Mouse (Mus musculus): Measurements from ENCODE around the gene Trim61. TPM values are rescaled to one million over a fixed set of nuclear protein-coding genes. Genes with fewer than 3 reads are reported as not detected.

Gene Trim61
- polyA plus RNA-seq (2012; rRNA removed): not detected in 2 replicates

DNA sequence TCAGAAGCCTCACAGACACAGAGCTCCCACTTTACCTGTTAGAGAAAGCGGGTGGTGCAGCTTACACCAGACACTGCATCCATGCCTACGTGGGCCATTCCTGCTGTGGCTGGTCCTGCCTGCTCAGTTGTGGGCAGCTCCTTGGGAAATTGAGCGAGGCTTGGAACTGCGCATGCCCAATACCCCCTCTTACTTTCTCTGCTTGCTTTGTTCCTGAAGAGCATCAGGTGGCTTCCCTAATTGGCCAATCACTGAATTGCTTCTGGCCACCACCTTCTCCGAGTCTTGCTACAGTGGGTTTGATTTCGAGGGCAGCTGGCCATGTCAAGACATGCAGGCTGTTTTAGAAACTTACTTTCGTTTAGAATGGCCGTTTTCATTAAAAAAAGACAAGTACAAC is at the start of gene Trim61, which contains the start of gene Trim60:
Trim61 (minus strand) TSS at position 101 of the 400 bp plus-strand sequence.
Trim60 (minus strand) TSS at position 162 of the 400 bp plus-strand sequence.
- no peak for DNase-seq (ENCODE audit: low read depth, low spot score)
- 90% methylated on average over 8 of the region's 8 CpGs for WGBS

GRCm38 (mm10) chr8:65067694-65068472 is 49.6 kb upstream of the Trim61 start:
- no peak for DNase-seq (ENCODE audit: low read depth, low spot score)
- 24% methylated on average over 10 of the region's 10 CpGs for WGBS

- 89% methylated on average over 4 of the region's 4 CpGs for WGBS
Measured at GRCm38 (mm10) chr8:65067031-65067430, 48.7 kb upstream of the Trim61 start.

DNA sequence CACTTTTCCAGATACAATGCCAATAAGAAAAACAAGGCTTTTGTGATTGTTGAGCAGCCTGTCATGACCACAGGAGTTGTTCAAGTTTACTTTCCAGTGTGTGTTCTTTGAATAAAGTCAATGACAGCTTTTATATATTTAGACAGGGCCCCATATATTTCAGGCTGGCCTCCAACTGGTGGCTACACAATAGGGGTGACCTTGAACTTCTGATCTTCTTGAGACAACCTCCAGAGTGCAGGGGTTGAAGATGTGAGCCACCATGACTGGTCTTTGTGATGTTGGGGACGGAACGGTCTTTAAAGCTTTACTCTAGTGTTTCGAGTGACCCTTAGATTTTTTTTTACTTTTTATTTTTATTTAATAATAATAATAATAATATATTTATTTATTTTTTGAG is 47.3 kb upstream of the Trim61 start:
- WGBS: 97% methylated on average over 3 of the region's 3 CpGs
- DNase-seq (ENCODE audit: low read depth, low spot score): no peak

More at GRCm38 (mm10) chr8:65067031-65067430, 48.7 kb upstream of the Trim61 start:
- DNase-seq (ENCODE audit: low read depth, low spot score): no peak

DNA sequence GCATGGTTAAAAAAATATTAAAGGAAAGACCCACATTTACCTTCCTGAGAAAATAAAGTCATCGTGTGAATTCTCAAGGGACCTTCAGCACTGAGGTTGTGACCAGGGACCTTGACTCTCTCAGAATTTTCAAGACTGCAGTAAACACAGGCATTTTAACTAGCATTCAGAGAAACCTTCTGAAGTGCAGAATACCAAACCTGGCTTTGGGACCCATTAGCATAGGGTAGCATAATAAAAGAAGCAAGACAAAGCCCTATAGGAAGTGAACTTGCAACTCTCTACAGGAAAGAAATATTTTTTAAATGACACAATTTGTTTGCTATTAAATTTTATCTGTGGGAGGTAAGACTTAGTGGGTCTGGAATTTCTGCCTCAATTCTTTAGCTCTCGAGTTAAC is 45.7 kb upstream of the Trim61 start:
- WGBS: 51% methylated on average over 2 of the region's 2 CpGs
- DNase-seq (ENCODE audit: low read depth, low spot score): no peak

- WGBS: 60% methylated on average over 4 of the region's 4 CpGs
- no peak for DNase-seq (ENCODE audit: low read depth, low spot score)
Measured at GRCm38 (mm10) chr8:65062195-65062594, 43.9 kb upstream of the Trim61 start.

DNA sequence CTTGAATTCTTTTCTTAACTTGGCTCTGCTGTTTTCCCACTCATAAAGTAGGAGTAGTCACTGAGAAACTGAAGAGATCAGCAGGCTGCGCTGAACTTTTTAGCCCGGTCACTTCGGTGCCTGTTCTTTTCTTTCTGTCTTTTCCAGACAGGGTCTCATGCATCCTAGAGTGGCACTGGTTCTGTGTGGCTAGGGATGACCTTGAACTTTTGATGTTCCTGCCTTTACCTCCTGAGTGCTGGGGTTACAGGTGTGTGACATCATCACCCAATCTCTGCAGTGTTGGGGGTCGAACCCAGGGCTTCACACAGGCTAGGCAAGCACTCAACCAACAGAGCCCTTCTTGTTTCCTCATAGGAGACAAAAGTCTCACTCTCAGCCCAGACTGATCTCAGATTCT is 38.4 kb upstream of the Trim61 start:
- WGBS: 86% methylated on average over 4 of the region's 4 CpGs

GRCm38 (mm10) chr8:65053968-65054367 is 35.6 kb upstream of the Trim61 start:
- WGBS: 59% methylated on average over 5 of the region's 5 CpGs

More for the DNA sequence above, 38.4 kb upstream of the Trim61 start:
- no peak for DNase-seq (ENCODE audit: low read depth, low spot score)

GRCm38 (mm10) chr8:65053554-65053953 is 35.2 kb upstream of the Trim61 start:
- 83% methylated on average over 3 of the region's 3 CpGs for WGBS
- no peak for DNase-seq (ENCODE audit: low read depth, low spot score)

More at GRCm38 (mm10) chr8:65053968-65054367, 35.6 kb upstream of the Trim61 start:
- no peak for DNase-seq (ENCODE audit: low read depth, low spot score)

GRCm38 (mm10) chr8:65047801-65048200 is 29.5 kb upstream of the Trim61 start:
- no peak for DNase-seq (ENCODE audit: low read depth, low spot score)
- 78% methylated on average over 4 of the region's 4 CpGs for WGBS

GRCm38 (mm10) chr8:65047193-65047592 is 28.9 kb upstream of the Trim61 start:
- no peak for DNase-seq (ENCODE audit: low read depth, low spot score)
- 80% methylated on average over 4 of the region's 4 CpGs for WGBS

DNA sequence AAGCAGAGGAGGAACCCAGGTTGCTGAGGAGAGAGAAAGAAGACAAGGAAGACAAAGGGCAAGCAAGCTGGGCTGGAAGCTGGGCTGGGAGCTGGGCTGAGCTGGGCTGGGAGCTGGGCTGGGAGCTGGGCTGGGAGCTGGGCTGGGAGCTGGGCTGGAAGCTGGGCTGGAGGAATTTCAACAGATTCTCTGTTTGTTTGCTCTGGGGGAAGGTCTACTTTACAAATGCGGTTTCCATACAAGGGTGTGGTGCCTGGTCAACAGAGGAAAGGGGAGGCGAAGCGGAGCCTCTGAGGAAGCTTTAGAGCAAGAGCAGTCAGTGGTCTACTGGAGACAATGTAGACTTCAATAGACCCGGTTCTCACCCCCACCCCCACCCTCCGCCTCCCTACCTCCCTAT is 28.2 kb upstream of the Trim61 start:
- WGBS: 24% methylated on average over 5 of the region's 5 CpGs
- no peak for DNase-seq (ENCODE audit: low read depth, low spot score)

DNA sequence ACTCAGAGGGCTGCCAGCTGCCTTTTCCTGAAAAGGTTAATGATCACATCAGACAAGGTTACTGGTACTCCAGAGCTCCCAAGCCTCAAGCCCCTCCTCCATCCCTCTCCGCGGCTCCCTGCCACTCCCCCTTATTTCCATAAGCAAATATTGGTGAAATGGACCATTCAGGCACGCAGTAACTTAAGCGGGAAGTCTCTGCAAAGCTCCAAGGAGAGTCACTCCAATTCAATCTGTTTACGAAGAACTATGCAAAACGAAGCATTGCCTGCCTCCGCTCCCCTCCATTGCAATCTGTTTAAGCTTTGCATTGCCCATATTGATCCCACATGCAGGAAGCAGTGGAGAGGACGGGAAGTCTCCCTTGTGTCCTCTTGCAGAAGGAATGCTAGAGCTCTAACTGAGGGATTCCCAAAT is 18.8 kb upstream of the Trim61 start, which contains the start of gene Apela:
Apela (minus strand) TSS at position 220 of the 417 bp plus-strand sequence.
- DNase-seq (ENCODE audit: low read depth, low spot score): peak; percentile 50
- 1% methylated on average over 8 of the region's 8 CpGs for WGBS

DNA sequence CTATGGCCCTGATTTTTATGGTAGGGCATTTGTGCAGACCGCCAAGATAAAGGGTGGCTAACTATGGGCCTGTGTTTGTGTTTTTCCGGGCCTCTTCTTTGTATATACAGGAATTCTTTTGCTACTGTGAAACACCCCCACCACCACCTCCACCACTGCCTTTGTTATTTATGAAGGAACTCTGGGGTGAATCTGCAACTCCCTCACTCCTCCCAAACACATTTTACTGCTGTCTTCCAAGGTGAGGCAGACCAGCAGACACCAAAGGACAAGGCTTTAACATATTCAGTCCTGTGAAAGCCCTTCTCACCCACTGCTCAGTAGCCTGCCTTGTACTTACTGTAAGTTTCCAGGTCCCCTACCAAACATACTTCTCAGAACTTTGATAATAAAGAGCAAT is 15.8 kb upstream of the Trim61 start:
- whole genome bisulfite sequencing: 25% methylated on average over 2 of the region's 2 CpGs
- no peak for DNase-seq (ENCODE audit: low read depth, low spot score)

DNA sequence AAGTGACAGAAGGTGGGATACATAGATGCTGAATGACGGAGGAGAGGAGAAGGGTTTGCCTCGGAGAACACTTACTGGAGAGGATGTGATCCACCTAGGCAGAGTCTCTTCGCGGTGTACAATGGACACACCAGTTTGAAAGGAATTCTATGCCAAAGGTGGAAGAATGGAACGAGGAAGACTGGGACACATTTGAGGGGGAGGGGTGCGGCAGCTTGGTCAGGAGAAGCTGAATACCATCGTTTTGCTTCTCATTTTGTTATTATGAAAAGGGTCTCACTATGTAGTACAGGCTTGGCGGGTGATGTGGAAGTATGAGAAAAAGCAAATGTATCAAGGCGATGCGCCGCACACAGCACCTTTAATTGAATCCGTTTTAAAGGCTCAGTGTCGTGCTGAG is 14.7 kb upstream of the Trim61 start:
- no peak for DNase-seq (ENCODE audit: low read depth, low spot score)
- 87% methylated on average over 13 of the region's 13 CpGs for WGBS

- no peak for DNase-seq (ENCODE audit: low read depth, low spot score)
- 90% methylated on average over 1 of the region's 1 CpGs for WGBS
Measured at GRCm38 (mm10) chr8:65032107-65032506, 13.8 kb upstream of the Trim61 start.

DNA sequence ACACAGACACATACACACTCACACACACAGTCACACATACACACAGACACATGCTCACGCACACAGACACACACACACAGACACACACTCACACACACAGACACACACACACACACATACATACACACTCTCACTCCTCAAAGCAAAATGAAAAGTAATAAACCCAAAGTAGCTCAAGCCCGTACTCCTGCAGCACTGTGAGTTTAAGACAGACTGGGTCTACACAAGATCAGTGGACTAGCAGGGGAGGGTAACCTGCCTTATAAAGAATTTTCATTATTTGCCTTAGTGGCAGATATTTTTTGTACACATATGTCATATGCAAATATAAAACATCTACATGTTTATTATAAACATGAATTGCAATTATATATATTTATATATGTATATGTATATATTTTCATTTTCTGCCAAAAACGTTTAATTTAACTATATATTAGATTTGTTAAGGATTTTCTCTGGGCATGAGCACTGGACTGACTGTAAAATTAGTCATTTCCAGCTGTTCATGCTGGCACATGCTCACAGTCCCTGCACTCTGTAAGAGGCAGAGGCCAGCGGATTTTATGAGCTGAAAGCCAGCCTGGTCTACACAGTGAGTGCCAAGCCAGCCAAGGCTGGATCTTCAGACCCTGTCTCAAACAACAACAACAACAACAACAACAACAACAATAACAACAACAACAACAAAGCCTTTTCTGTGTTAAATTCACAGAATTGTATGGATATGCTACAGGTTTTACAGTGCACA is 12.6 kb upstream of the Trim61 start:
- WGBS: 67% methylated on average over 4 of the region's 4 CpGs
- no peak for DNase-seq (ENCODE audit: low read depth, low spot score)

DNA sequence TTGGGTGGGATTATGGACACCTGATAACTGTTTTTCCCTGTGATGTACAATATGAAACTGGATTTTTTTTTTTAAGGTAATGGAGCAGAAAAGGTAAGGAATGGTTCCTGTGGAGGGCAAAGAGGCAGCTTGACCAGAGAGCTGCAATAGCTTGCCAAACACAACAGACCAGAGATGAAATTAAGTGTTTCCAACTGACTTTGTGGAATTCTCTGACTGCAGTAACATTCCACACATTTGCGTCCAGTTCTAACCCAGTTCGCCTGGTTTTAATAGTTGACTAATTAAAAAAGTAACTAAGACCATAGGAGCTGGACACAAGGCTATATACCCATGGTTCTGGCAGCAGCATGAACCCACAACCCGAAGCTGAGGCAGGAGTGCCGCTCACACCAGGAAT is 11.5 kb upstream of the Trim61 start:
- no peak for DNase-seq (ENCODE audit: low read depth, low spot score)
- WGBS: 74% methylated on average over 4 of the region's 4 CpGs

GRCm38 (mm10) chr8:65028959-65029686 is 10.8 kb upstream of the Trim61 start:
- WGBS: 77% methylated on average over 12 of the region's 12 CpGs
- DNase-seq (ENCODE audit: low read depth, low spot score): no peak

GRCm38 (mm10) chr8:65022485-65022884 is 4.2 kb upstream of the Trim61 start:
- DNase-seq (ENCODE audit: low read depth, low spot score): no peak
- WGBS: 45% methylated on average over 8 of the region's 8 CpGs

All from large intestine, adult 2 months (tissue).